Mouse (Mus musculus): ENCODE data around the gene Dhdh. TPM values are rescaled to one million over a fixed set of nuclear protein-coding genes. Genes with fewer than 3 reads are reported as not detected.
"Not testable (repeated sequence)": the region's sequence is repeated elsewhere in the genome, so short reads cannot be mapped to it uniquely, and the experiment has no call there.

Gene Dhdh
- 1.4 and 1.6 TPM in 2 replicates for polyA plus RNA-seq (2014; fragmentation: Nextera tagmentation; extraction: Ambion mirVana)

GRCm38 (mm10) chr7:45488293-45489204 is at the start of gene Dhdh:
Gene Dhdh (minus strand): TSS chr7:45488805.
- ATAC-seq (peak; percentile 69), DNase-seq (ENCODE audit: low spot score) (peak; percentile 36)
- Histone ChIP-seq H3K27ac (ENCODE audit: low read depth, low read length) (peak within 1 kb of the TSS; percentile 46), H3K27me3 (replicated peaks; ENCODE audit: control insufficient read depth, insufficient read depth, low read length) (no peaks in the 10 kb centered on the region), H3K4me1 (ENCODE audit: control insufficient read depth, insufficient read depth, low read length) (no peaks in the 10 kb centered on the region; the same call in 1 of the 2 replicates), H3K9me3 (replicated peaks; ENCODE audit: control insufficient read depth, low read length) (no peaks in the 10 kb centered on the region), H3K4me2 (ENCODE audit: low read length) (peak within 1 kb of the TSS; percentile 63), H3K4me3 (ENCODE audit: low read depth, low read length) (peak within 1 kb of the TSS; percentile 38), H3K9ac (ENCODE audit: low read length) (peak within 1 kb of the TSS; percentile 68), H3K36me3 (ENCODE audit: control insufficient read depth, insufficient read depth, low read length) (peaks cover 16% of the 10 kb centered on the region)
- WGBS: 7% methylated on average over 37 of the region's 38 CpGs

DNA sequence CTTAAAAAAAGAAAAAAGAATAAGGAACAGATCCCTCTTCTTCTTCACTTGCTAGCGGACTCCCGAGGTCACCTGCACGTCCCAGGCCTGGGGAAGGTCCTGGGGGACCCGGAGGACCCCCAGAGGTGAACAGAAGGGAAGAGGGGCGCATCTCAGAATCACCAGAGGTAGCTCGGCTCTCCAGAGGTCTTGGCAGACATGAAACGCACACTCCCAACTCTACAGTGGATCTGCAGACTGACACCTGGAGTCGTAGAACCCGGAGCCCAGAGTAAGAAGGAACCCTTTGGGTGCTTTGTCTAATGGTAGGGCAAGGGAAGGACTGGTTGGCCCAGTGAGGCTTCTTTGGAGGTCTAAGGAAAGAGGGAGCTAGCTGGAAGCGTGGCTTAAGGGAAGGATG is 49.0 kb upstream of the Dhdh start:
- no peak overlapping the region for H3K27ac ChIP-seq (ENCODE audit: low read depth, low read length)
- no peaks in the 10 kb centered on the region for H3K27me3 ChIP-seq (replicated peaks; ENCODE audit: control insufficient read depth, insufficient read depth, low read length)
- peaks cover 4% of the 10 kb centered on the region; the same call in 1 of the 2 replicates for H3K4me1 ChIP-seq (ENCODE audit: control insufficient read depth, insufficient read depth, low read length)
- peak overlapping the region; percentile 38 for H3K4me3 ChIP-seq (ENCODE audit: low read depth, low read length)
- 80% methylated on average over 10 of the region's 10 CpGs for WGBS
- no peak for ATAC-seq
- H3K9ac ChIP-seq (ENCODE audit: low read length): peak overlapping the region; percentile 56
- peak overlapping the region; percentile 58 for H3K4me2 ChIP-seq (ENCODE audit: low read length)
- no peaks in the 10 kb centered on the region for H3K9me3 ChIP-seq (replicated peaks; ENCODE audit: control insufficient read depth, low read length)
- no peaks in the 10 kb centered on the region for H3K36me3 ChIP-seq (ENCODE audit: control insufficient read depth, insufficient read depth, low read length)
- DNase-seq (ENCODE audit: low spot score): no peak

- no peak overlapping the region for H3K4me3 ChIP-seq (ENCODE audit: low read depth, low read length)
- no peaks in the 10 kb centered on the region for H3K27me3 ChIP-seq (replicated peaks; ENCODE audit: control insufficient read depth, insufficient read depth, low read length)
- no peaks in the 10 kb centered on the region for H3K9me3 ChIP-seq (replicated peaks; ENCODE audit: control insufficient read depth, low read length)
- DNase-seq (ENCODE audit: low spot score) (no peak), ATAC-seq (no peak)
- peaks cover 4% of the 10 kb centered on the region; the same call in 1 of the 2 replicates for H3K4me1 ChIP-seq (ENCODE audit: control insufficient read depth, insufficient read depth, low read length)
- no peaks in the 10 kb centered on the region for H3K36me3 ChIP-seq (ENCODE audit: control insufficient read depth, insufficient read depth, low read length)
- no peak overlapping the region for H3K27ac ChIP-seq (ENCODE audit: low read depth, low read length)
- 67% methylated on average over 1 of the region's 1 CpGs for WGBS
- no peak overlapping the region for H3K4me2 ChIP-seq (ENCODE audit: low read length)
- no peak overlapping the region for H3K9ac ChIP-seq (ENCODE audit: low read length)
These were observed 47.1 kb upstream of the Dhdh start for GRCm38 (mm10) chr7:45535676-45536075.

GRCm38 (mm10) chr7:45530643-45531042 is 42.0 kb upstream of the Dhdh start:
- DNase-seq (ENCODE audit: low spot score) (no peak), ATAC-seq (no peak)
- no peak overlapping the region for H3K4me2 ChIP-seq (ENCODE audit: low read length)
- H3K4me1 ChIP-seq (ENCODE audit: control insufficient read depth, insufficient read depth, low read length): peaks cover under 1% of the 10 kb centered on the region; the same call in 1 of the 2 replicates
- no peaks in the 10 kb centered on the region for H3K36me3 ChIP-seq (ENCODE audit: control insufficient read depth, insufficient read depth, low read length)
- H3K4me3 ChIP-seq (ENCODE audit: low read depth, low read length): no peak overlapping the region
- H3K9me3 ChIP-seq (replicated peaks; ENCODE audit: control insufficient read depth, low read length): no peaks in the 10 kb centered on the region
- no peak overlapping the region for H3K9ac ChIP-seq (ENCODE audit: low read length)
- 80% methylated on average over 2 of the region's 2 CpGs for WGBS
- H3K27me3 ChIP-seq (replicated peaks; ENCODE audit: control insufficient read depth, insufficient read depth, low read length): no peaks in the 10 kb centered on the region
- H3K27ac ChIP-seq (ENCODE audit: low read depth, low read length): no peak overlapping the region

GRCm38 (mm10) chr7:45529461-45529860 is 40.9 kb upstream of the Dhdh start:
- H3K36me3 ChIP-seq (ENCODE audit: control insufficient read depth, insufficient read depth, low read length): no peaks in the 10 kb centered on the region
- H3K27me3 ChIP-seq (replicated peaks; ENCODE audit: control insufficient read depth, insufficient read depth, low read length): no peaks in the 10 kb centered on the region
- ATAC-seq (no peak), DNase-seq (ENCODE audit: low spot score) (no peak)
- H3K4me1 ChIP-seq (ENCODE audit: control insufficient read depth, insufficient read depth, low read length): peaks cover 6% of the 10 kb centered on the region
- 24% methylated on average over 6 of the region's 6 CpGs for WGBS
- no peak overlapping the region for H3K4me2 ChIP-seq (ENCODE audit: low read length)
- no peak overlapping the region for H3K4me3 ChIP-seq (ENCODE audit: low read depth, low read length)
- no peak overlapping the region for H3K27ac ChIP-seq (ENCODE audit: low read depth, low read length)
- H3K9me3 ChIP-seq (replicated peaks; ENCODE audit: control insufficient read depth, low read length): no peaks in the 10 kb centered on the region
- H3K9ac ChIP-seq (ENCODE audit: low read length): no peak overlapping the region

DNA sequence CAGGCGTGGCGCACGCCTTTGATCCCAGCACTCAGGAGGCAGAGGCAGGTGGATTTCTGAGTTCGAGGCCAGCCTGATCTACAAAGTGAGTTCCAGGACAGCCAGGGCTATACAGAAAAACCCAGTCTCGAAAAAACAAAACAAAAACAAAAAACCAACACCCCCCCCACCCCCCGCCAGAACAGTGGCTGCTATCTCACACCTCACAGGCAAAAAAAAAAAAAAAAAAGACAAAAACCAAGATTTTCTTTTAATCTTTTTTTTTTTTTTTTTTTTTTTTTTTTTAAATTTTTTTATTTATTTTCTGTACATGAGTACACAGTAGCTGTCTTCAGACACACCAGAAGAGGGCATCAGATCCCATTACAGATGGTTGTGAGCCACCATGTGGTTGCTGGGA is 38.6 kb upstream of the Dhdh start:
- H3K36me3 ChIP-seq (ENCODE audit: control insufficient read depth, insufficient read depth, low read length); H3K27me3 ChIP-seq (replicated peaks; ENCODE audit: control insufficient read depth, insufficient read depth, low read length); H3K9me3 ChIP-seq (replicated peaks; ENCODE audit: control insufficient read depth, low read length); H3K4me1 ChIP-seq (ENCODE audit: control insufficient read depth, insufficient read depth, low read length); H3K27ac ChIP-seq (ENCODE audit: low read depth, low read length); H3K4me3 ChIP-seq (ENCODE audit: low read depth, low read length); H3K9ac ChIP-seq (ENCODE audit: low read length); H3K4me2 ChIP-seq (ENCODE audit: low read length); ATAC-seq; DNase-seq (ENCODE audit: low spot score): not testable (repeated sequence)
- WGBS: 92% methylated on average over 6 of the region's 6 CpGs

- no peak overlapping the region for H3K27ac ChIP-seq (ENCODE audit: low read depth, low read length)
- ATAC-seq (no peak), DNase-seq (ENCODE audit: low spot score) (no peak)
- H3K9me3 ChIP-seq (replicated peaks; ENCODE audit: control insufficient read depth, low read length): no peaks in the 10 kb centered on the region
- peak overlapping the region; percentile 82 for H3K9ac ChIP-seq (ENCODE audit: low read length)
- H3K27me3 ChIP-seq (replicated peaks; ENCODE audit: control insufficient read depth, insufficient read depth, low read length): no peaks in the 10 kb centered on the region
- 24% methylated on average over 7 of the region's 7 CpGs for WGBS
- H3K4me1 ChIP-seq (ENCODE audit: control insufficient read depth, insufficient read depth, low read length): peaks cover 6% of the 10 kb centered on the region
- peak overlapping the region; percentile 95 for H3K4me2 ChIP-seq (ENCODE audit: low read length)
- H3K36me3 ChIP-seq (ENCODE audit: control insufficient read depth, insufficient read depth, low read length): no peaks in the 10 kb centered on the region
- peak overlapping the region; percentile 67 for H3K4me3 ChIP-seq (ENCODE audit: low read depth, low read length)
These were observed 38.0 kb upstream of the Dhdh start for GRCm38 (mm10) chr7:45526474-45527120.

DNA sequence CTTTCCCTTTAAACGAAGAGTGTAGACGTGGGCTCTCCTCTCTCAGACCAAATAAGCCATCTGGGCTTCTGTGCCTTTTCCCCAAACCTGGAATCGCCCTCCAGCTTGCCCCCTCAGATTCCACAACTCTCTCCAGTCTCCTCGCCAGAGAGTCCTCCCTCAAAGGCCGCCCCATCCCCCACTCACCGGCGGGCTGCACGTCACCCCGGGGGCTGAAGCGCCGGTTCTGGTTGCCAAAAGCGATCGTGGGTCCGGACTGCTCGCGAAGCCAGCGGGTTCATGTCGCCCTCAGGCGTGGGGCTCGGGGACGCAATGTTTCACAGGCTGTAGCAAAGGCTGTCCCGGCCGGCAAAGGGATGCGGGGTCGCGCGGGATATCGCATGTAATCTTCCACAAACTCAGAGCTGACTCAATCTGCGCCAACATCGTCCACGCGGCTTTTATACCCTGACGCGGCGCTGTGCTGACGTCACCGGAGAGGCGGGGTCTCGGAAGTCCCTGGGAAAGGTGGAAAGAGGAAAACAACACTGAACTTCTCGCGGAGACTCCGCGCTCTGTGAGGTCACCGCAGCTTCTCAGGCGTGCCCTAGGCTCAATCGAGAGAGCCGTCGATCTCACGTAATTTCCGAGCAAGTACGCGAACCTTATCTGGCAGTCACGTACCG is 37.3 kb upstream of the Dhdh start, which contains the start of the genes Ppp1r15a and Plekha4:
Gene Ppp1r15a, minus strand, starts transcription at position 460 of the 665 bp plus-strand sequence.
Gene Plekha4, plus strand, starts transcription at position 522 of the 665 bp plus-strand sequence.
- peak within 1 kb of the TSS; percentile 67 for H3K4me3 ChIP-seq (ENCODE audit: low read depth, low read length)
- H3K9me3 ChIP-seq (replicated peaks; ENCODE audit: control insufficient read depth, low read length): no peaks in the 10 kb centered on the region
- no peaks in the 10 kb centered on the region for H3K36me3 ChIP-seq (ENCODE audit: control insufficient read depth, insufficient read depth, low read length)
- no peaks in the 10 kb centered on the region for H3K27me3 ChIP-seq (replicated peaks; ENCODE audit: control insufficient read depth, insufficient read depth, low read length)
- peak within 1 kb of the TSS; percentile 82 for H3K9ac ChIP-seq (ENCODE audit: low read length)
- H3K4me1 ChIP-seq (ENCODE audit: control insufficient read depth, insufficient read depth, low read length): peaks cover 6% of the 10 kb centered on the region
- H3K4me2 ChIP-seq (ENCODE audit: low read length): peak within 1 kb of the TSS; percentile 95
- whole genome bisulfite sequencing: under 1% methylated on average over 54 of the region's 54 CpGs
- DNase-seq (ENCODE audit: low spot score): peak; percentile 92
- peak within 1 kb of the TSS; percentile 55 for H3K27ac ChIP-seq (ENCODE audit: low read depth, low read length)
- ATAC-seq: peak; percentile 70
